Mouse (Mus musculus) spleen, adult 2 months (tissue): Measurements from ENCODE around the gene Zfr.

ENCODE experiments used
- CTCF ChIP-seq: fragments of 200-500 bp; IDR thresholded peaks from 2 replicates; pipeline ENCODE4 v1.5.1; 2011; ENCODE audit warnings: mild to moderate bottlenecking, inconsistent platforms; ENCODE audit not compliant: insufficient read depth, insufficient read length, insufficient replicate concordance; ENCODE audit errors: extremely low read depth
- POLR2A ChIP-seq: fragments of 200-500 bp; IDR thresholded peaks from 2 replicates; pipeline ENCODE4 v1.6.1; 2011; ENCODE audit warnings: low read depth, low read length, inconsistent platforms

GRCm38 (mm10) chr15:12230243-12230935 lies 112.8 kb downstream of the Zfr start:
- TF ChIP-seq CTCF = no peak
- TF ChIP-seq POLR2A = no peak
